Mouse (Mus musculus) kidney, adult 2 months (tissue): ENCODE measurements around the gene Ttyh3.

ENCODE experiments used
- CTCF ChIP-seq: fragments of 200-500 bp; conservative IDR thresholded peaks from 2 replicates; pipeline ENCODE4 v1.5.1; 2011; ENCODE audit warnings: low read depth, mild to moderate bottlenecking, control low read depth, low read length, moderate library complexity, mixed read lengths; ENCODE audit not compliant: insufficient read depth, insufficient read length
- POLR2A ChIP-seq: fragments of 200-500 bp; IDR thresholded peaks from one replicate; pipeline ENCODE4 v1.6.1; 2011; ENCODE audit warnings: low read depth, low read length, control low read depth

DNA sequence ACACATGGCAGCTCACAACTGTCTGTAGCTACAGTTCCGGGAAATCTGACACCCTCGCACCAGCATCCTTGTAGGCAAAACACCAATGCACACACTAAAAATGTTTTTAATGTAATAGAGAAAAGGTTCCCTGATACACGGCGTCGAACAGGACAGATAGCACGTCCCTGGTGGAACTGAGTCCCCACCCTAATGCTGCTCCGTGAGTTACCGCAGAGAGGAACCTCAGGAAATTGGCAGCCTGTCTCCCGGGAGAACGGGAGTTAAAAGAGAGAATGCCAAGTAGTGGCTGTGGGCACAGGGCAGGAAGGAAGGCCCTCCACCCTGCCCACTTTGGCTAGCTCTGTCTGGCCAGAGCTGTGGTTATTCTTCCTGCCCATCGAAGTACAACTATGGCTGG is 2.4 kb upstream of the Ttyh3 start:
- no peak for TF ChIP-seq CTCF
- TF ChIP-seq POLR2A, result no peak
